Mouse (Mus musculus): ENCODE results near the gene Cp. TPM values are rescaled to one million over a fixed set of nuclear protein-coding genes. Genes with fewer than 3 reads are reported as not detected.

Gene Cp
- total RNA-seq, 2 experiments from 2014 or later = 7.3 to 9.6 TPM

Other genes starting within 250 kb of the Cp start
- 10 to 100 TPM; 17.9 to 18.2 TPM for gene Hps3, start 78.3 kb downstream of the Cp start, total RNA-seq (2021)
- 10 to 100 TPM; 22.3 to 24.9 TPM for gene Hltf, start 100.8 kb downstream of the Cp start, total RNA-seq (2021)
- 10 to 100 TPM; 43.2 to 46.7 TPM for gene Gyg, start 198.3 kb downstream of the Cp start, total RNA-seq (2021)